Mouse (Mus musculus): ENCODE measurements around the gene Odf4. TPM values are rescaled to one million over a fixed set of nuclear protein-coding genes. Genes with fewer than 3 reads are reported as not detected.

Odf4 gene
- polyA plus RNA-seq, 1 experiment from 2014 or later: not detected

- ATAC-seq (ENCODE audit: low FRiP score, low read depth): no peak
- no peaks in the 10 kb centered on the region for H3K36me3 ChIP-seq
- no peaks in the 10 kb centered on the region for H3K4me1 ChIP-seq
- no peak overlapping the region for H3K9ac ChIP-seq
- no peak overlapping the region for H3K27ac ChIP-seq
- no peak overlapping the region for H3K4me3 ChIP-seq
- H3K4me2 ChIP-seq (replicated peaks): no peak overlapping the region
- no peaks in the 10 kb centered on the region for H3K27me3 ChIP-seq (replicated peaks)
- 25% methylated on average over 14 of the region's 14 CpGs for WGBS
- H3K9me3 ChIP-seq: no peaks in the 10 kb centered on the region
Observed at GRCm38 (mm10) chr11:68882107-68882506, 44.8 kb downstream of the Odf4 start.

GRCm38 (mm10) chr11:68878811-68879210, 48.1 kb downstream of the Odf4 start:
- no peaks in the 10 kb centered on the region for H3K36me3 ChIP-seq
- no peaks in the 10 kb centered on the region for H3K4me1 ChIP-seq
- no peak overlapping the region for H3K27ac ChIP-seq
- H3K4me3 ChIP-seq: no peak overlapping the region
- no peak for ATAC-seq (ENCODE audit: low FRiP score, low read depth)
- no peaks in the 10 kb centered on the region for H3K27me3 ChIP-seq (replicated peaks)
- no peaks in the 10 kb centered on the region for H3K9me3 ChIP-seq
- H3K9ac ChIP-seq: no peak overlapping the region
- WGBS: 89% methylated on average over 5 of the region's 5 CpGs
- H3K4me2 ChIP-seq (replicated peaks): no peak overlapping the region

- no peaks in the 10 kb centered on the region for H3K36me3 ChIP-seq
- 0% methylated on average over 2 of the region's 2 CpGs for WGBS
- ATAC-seq (ENCODE audit: low FRiP score, low read depth): no peak
Observed at GRCm38 (mm10) chr11:68874841-68875240, 52.0 kb downstream of the Odf4 start.

More at GRCm38 (mm10) chr11:68874841-68875240, 52.0 kb downstream of the Odf4 start:
- Histone ChIP-seq H3K9me3 (no peaks in the 10 kb centered on the region), H3K27ac (no peak overlapping the region), H3K27me3 (replicated peaks) (no peaks in the 10 kb centered on the region), H3K4me2 (replicated peaks) (no peak overlapping the region), H3K4me1 (no peaks in the 10 kb centered on the region), H3K9ac (no peak overlapping the region), H3K4me3 (no peak overlapping the region)

Other genes starting within 250 kb of the Odf4 start
- 126 and 129 TPM in 2 replicates for gene Myh10, start 235.5 kb downstream of the Odf4 start, polyA plus RNA-seq (2016; fragmentation: Nextera tagmentation; extraction: Ambion mirVana)
- 80.4 and 81.5 TPM in 2 replicates for gene Ndel1, start 55.2 kb downstream of the Odf4 start, polyA plus RNA-seq (2016; fragmentation: Nextera tagmentation; extraction: Ambion mirVana)
- gene Rnf222, start 38.5 kb downstream of the Odf4 start, polyA plus RNA-seq (2016; fragmentation: Nextera tagmentation; extraction: Ambion mirVana): 0.05 TPM in 1 of 2 replicates, not detected in the other
- gene Rpl26, start 25.5 kb downstream of the Odf4 start, polyA plus RNA-seq (2016; fragmentation: Nextera tagmentation; extraction: Ambion mirVana): 732 and 743 TPM in 2 replicates
- gene Arhgef15, start 30.4 kb upstream of the Odf4 start, polyA plus RNA-seq (2016; fragmentation: Nextera tagmentation; extraction: Ambion mirVana): 8.9 and 10.5 TPM in 2 replicates
- 1.9 and 2.5 TPM in 2 replicates for gene Slc25a35, start 41.0 kb upstream of the Odf4 start, polyA plus RNA-seq (2016; fragmentation: Nextera tagmentation; extraction: Ambion mirVana)
- gene Rangrf, start 48.1 kb upstream of the Odf4 start, polyA plus RNA-seq (2016; fragmentation: Nextera tagmentation; extraction: Ambion mirVana): 37.4 and 42.2 TPM in 2 replicates
- gene Pfas, start 81.4 kb upstream of the Odf4 start, polyA plus RNA-seq (2016; fragmentation: Nextera tagmentation; extraction: Ambion mirVana): 26.3 and 30.9 TPM in 2 replicates
- 60.8 and 66.8 TPM in 2 replicates for gene Ctc1, start 88.8 kb upstream of the Odf4 start, polyA plus RNA-seq (2016; fragmentation: Nextera tagmentation; extraction: Ambion mirVana)
- 95.5 and 98.4 TPM in 2 replicates for gene Aurkb, start 118.6 kb upstream of the Odf4 start, polyA plus RNA-seq (2016; fragmentation: Nextera tagmentation; extraction: Ambion mirVana)
- 17.9 and 18.9 TPM in 2 replicates for gene Borcs6, start 132.6 kb upstream of the Odf4 start, polyA plus RNA-seq (2016; fragmentation: Nextera tagmentation; extraction: Ambion mirVana)
- 36.1 and 39.8 TPM in 2 replicates for gene Tmem107, start 143.7 kb upstream of the Odf4 start, polyA plus RNA-seq (2016; fragmentation: Nextera tagmentation; extraction: Ambion mirVana)
- gene Vamp2, start 161.4 kb upstream of the Odf4 start, polyA plus RNA-seq (2016; fragmentation: Nextera tagmentation; extraction: Ambion mirVana): 149 and 174 TPM in 2 replicates
- gene Per1, start 168.1 kb upstream of the Odf4 start, polyA plus RNA-seq (2016; fragmentation: Nextera tagmentation; extraction: Ambion mirVana): 7.4 and 9.0 TPM in 2 replicates
- 0.28 TPM in 2 replicates for gene Hes7, start 193.3 kb upstream of the Odf4 start, polyA plus RNA-seq (2016; fragmentation: Nextera tagmentation; extraction: Ambion mirVana)
- not detected in 2 replicates for gene 9130213A22Rik, start 195.5 kb upstream of the Odf4 start, polyA plus RNA-seq (2016; fragmentation: Nextera tagmentation; extraction: Ambion mirVana)
- 0.65 TPM in 1 of 2 replicates, not detected in the other for gene Aloxe3, start 198.8 kb upstream of the Odf4 start, polyA plus RNA-seq (2016; fragmentation: Nextera tagmentation; extraction: Ambion mirVana)
- 0.20 TPM in 1 of 2 replicates, not detected in the other for gene Alox12b, start 229.9 kb upstream of the Odf4 start, polyA plus RNA-seq (2016; fragmentation: Nextera tagmentation; extraction: Ambion mirVana)